Mouse (Mus musculus) kidney, embryonic 16.5 days (tissue): ENCODE measurements at regions not wholly inside any gene's neighbourhood (a gene's known extent, or its start where the extent isn't known, plus 50 kb on each side); places are given as distances from the start of the nearest gene placed in this dataset.

Experiments used
- ATAC-seq: fragments of 200-750 bp; cut with Nextera tagmentation; 2 replicates; pipeline ENCODE4 v1.8.0; 2017; ENCODE audit warnings: moderate TSS enrichment; ENCODE audit not compliant: low FRiP score, low TSS enrichment
- H3K27ac ChIP-seq: fragments of 300-500 bp; sonication (generic); 2 replicates; pipeline ENCODE4 v1.5.1; 2014; ENCODE audit warnings: low read length
- H3K27me3 ChIP-seq: fragments of 300-500 bp; sonication (generic); 2 replicates; pipeline ENCODE4 v1.6.1; 2014; ENCODE audit warnings: low read length, control low read depth, mixed read lengths; ENCODE audit not compliant: insufficient read depth
- H3K36me3 ChIP-seq: fragments of 300-500 bp; sonication (generic); 2 replicates; pipeline ENCODE4 v1.6.1; 2014; ENCODE audit warnings: low read length, control low read depth, mixed read lengths; ENCODE audit not compliant: insufficient read depth
- H3K4me1 ChIP-seq: fragments of 300-500 bp; sonication (generic); 2 replicates; pipeline ENCODE4 v1.6.1; 2014; ENCODE audit warnings: low read length, control low read depth, mixed read lengths; ENCODE audit not compliant: insufficient read depth
- H3K4me2 ChIP-seq: fragments of 300-500 bp; sonication (generic); replicated peaks from 2 replicates; pipeline ENCODE4 v1.6.1; 2014; ENCODE audit warnings: low read depth, low read length
- H3K4me3 ChIP-seq: fragments of 300-500 bp; sonication (generic); 2 replicates; pipeline ENCODE4 v1.5.1; 2014; ENCODE audit warnings: mild to moderate bottlenecking, low read length
- H3K9ac ChIP-seq: fragments of 300-500 bp; sonication (generic); replicated peaks from 2 replicates; pipeline ENCODE4 v1.6.1; 2014; ENCODE audit warnings: low read length
- H3K9me3 ChIP-seq: fragments of 300-500 bp; sonication (generic); 2 replicates; pipeline ENCODE4 v1.6.1; 2016; ENCODE audit warnings: low read length, control low read depth
- WGBS: fragments of 180-500 bp; shearing (Covaris S2); extraction: QIAGEN DNeasy Blood & Tissue Kit; methylation state at CpG from one replicate; pipeline ENCODE4 v1.1.7; 2014; 5-methylcytosine and 5-hydroxymethylcytosine counted together

- no peak for ATAC-seq
- H3K36me3 ChIP-seq: no peaks in the 10 kb centered on the region
- 39% methylated on average over 3 of the region's 3 CpGs for WGBS
- H3K27ac ChIP-seq: no peak overlapping the region
- H3K9me3 ChIP-seq: no peaks in the 10 kb centered on the region
- H3K4me1 ChIP-seq: no peaks in the 10 kb centered on the region
- H3K4me3 ChIP-seq: no peak overlapping the region
- H3K9ac ChIP-seq: no peak overlapping the region
- H3K4me2 ChIP-seq: no peak overlapping the region
- no peaks in the 10 kb centered on the region for H3K27me3 ChIP-seq
These were observed 237.0 kb upstream of the Trib2 start for GRCm38 (mm10) chr12:16053735-16054134.

- Histone ChIP-seq H3K4me3 (no peak overlapping the region), H3K4me2 (no peak overlapping the region)
These were observed 236.3 kb upstream of the Trib2 start for GRCm38 (mm10) chr12:16052998-16053397.

GRCm38 (mm10) chr12:16052353-16052752, 235.6 kb upstream of the Trib2 start:
- 84% methylated on average over 3 of the region's 3 CpGs for WGBS
- Histone ChIP-seq H3K9me3 (no peaks in the 10 kb centered on the region), H3K4me1 (no peaks in the 10 kb centered on the region), H3K4me2 (no peak overlapping the region), H3K27ac (no peak overlapping the region), H3K27me3 (no peaks in the 10 kb centered on the region), H3K4me3 (no peak overlapping the region), H3K9ac (no peak overlapping the region), H3K36me3 (no peaks in the 10 kb centered on the region)
- ATAC-seq: no peak

More at GRCm38 (mm10) chr12:16052998-16053397, 236.3 kb upstream of the Trib2 start:
- Histone ChIP-seq H3K27me3 (no peaks in the 10 kb centered on the region), H3K9me3 (no peaks in the 10 kb centered on the region), H3K36me3 (no peaks in the 10 kb centered on the region), H3K9ac (no peak overlapping the region), H3K27ac (no peak overlapping the region), H3K4me1 (no peaks in the 10 kb centered on the region)
- 83% methylated on average over 1 of the region's 1 CpGs for WGBS
- ATAC-seq: no peak

GRCm38 (mm10) chr12:16051439-16051838, 234.7 kb upstream of the Trib2 start:
- no peaks in the 10 kb centered on the region for H3K9me3 ChIP-seq
- H3K4me3 ChIP-seq: no peak overlapping the region
- no peaks in the 10 kb centered on the region for H3K27me3 ChIP-seq
- 87% methylated on average over 2 of the region's 2 CpGs for WGBS
- H3K4me1 ChIP-seq: no peaks in the 10 kb centered on the region
- ATAC-seq: no peak
- H3K4me2 ChIP-seq: no peak overlapping the region
- no peaks in the 10 kb centered on the region for H3K36me3 ChIP-seq
- H3K9ac ChIP-seq: no peak overlapping the region
- H3K27ac ChIP-seq: no peak overlapping the region

GRCm38 (mm10) chr12:16049545-16049944, 232.8 kb upstream of the Trib2 start:
- H3K9ac ChIP-seq: no peak overlapping the region
- ATAC-seq: no peak
- WGBS: 81% methylated on average over 4 of the region's 4 CpGs
- H3K4me3 ChIP-seq: no peak overlapping the region
- H3K27ac ChIP-seq: no peak overlapping the region
- no peak overlapping the region for H3K4me2 ChIP-seq
- H3K4me1 ChIP-seq: no peaks in the 10 kb centered on the region
- no peaks in the 10 kb centered on the region for H3K36me3 ChIP-seq
- no peaks in the 10 kb centered on the region for H3K27me3 ChIP-seq
- no peaks in the 10 kb centered on the region for H3K9me3 ChIP-seq

- Histone ChIP-seq H3K36me3 (no peaks in the 10 kb centered on the region), H3K4me2 (no peak overlapping the region), H3K9ac (no peak overlapping the region), H3K4me1 (no peaks in the 10 kb centered on the region), H3K4me3 (no peak overlapping the region), H3K27ac (no peak overlapping the region), H3K9me3 (no peaks in the 10 kb centered on the region), H3K27me3 (no peaks in the 10 kb centered on the region)
- no peak for ATAC-seq
- WGBS: 93% methylated on average over 1 of the region's 1 CpGs
These were observed 229.9 kb upstream of the Trib2 start for GRCm38 (mm10) chr12:16046643-16047042.

- no peaks in the 10 kb centered on the region for H3K27me3 ChIP-seq
- ATAC-seq: no peak
These were observed 229.2 kb upstream of the Trib2 start for GRCm38 (mm10) chr12:16045791-16046494.

GRCm38 (mm10) chr12:16043466-16044214, 226.9 kb upstream of the Trib2 start:
- 91% methylated on average over 8 of the region's 8 CpGs for WGBS
- H3K27me3 ChIP-seq: no peaks in the 10 kb centered on the region
- H3K36me3 ChIP-seq: no peaks in the 10 kb centered on the region
- no peak overlapping the region for H3K9ac ChIP-seq
- no peak overlapping the region for H3K4me3 ChIP-seq
- no peaks in the 10 kb centered on the region for H3K9me3 ChIP-seq
- no peak overlapping the region for H3K4me2 ChIP-seq
- no peaks in the 10 kb centered on the region for H3K4me1 ChIP-seq
- no peak for ATAC-seq
- H3K27ac ChIP-seq: no peak overlapping the region

More at GRCm38 (mm10) chr12:16045791-16046494, 229.2 kb upstream of the Trib2 start:
- no peaks in the 10 kb centered on the region for H3K4me1 ChIP-seq
- no peaks in the 10 kb centered on the region for H3K36me3 ChIP-seq
- no peaks in the 10 kb centered on the region for H3K9me3 ChIP-seq
- H3K4me2 ChIP-seq: no peak overlapping the region
- H3K9ac ChIP-seq: no peak overlapping the region
- no peak overlapping the region for H3K4me3 ChIP-seq
- WGBS: 63% methylated on average over 5 of the region's 5 CpGs
- no peak overlapping the region for H3K27ac ChIP-seq

GRCm38 (mm10) chr12:16042362-16042761, 225.6 kb upstream of the Trib2 start:
- no peak for ATAC-seq
- H3K9me3 ChIP-seq: no peaks in the 10 kb centered on the region
- H3K4me2 ChIP-seq: no peak overlapping the region
- H3K27me3 ChIP-seq: no peaks in the 10 kb centered on the region
- no peak overlapping the region for H3K4me3 ChIP-seq
- 82% methylated on average over 1 of the region's 1 CpGs for WGBS
- H3K27ac ChIP-seq: no peak overlapping the region
- H3K36me3 ChIP-seq: no peaks in the 10 kb centered on the region
- H3K9ac ChIP-seq: no peak overlapping the region
- H3K4me1 ChIP-seq: no peaks in the 10 kb centered on the region

GRCm38 (mm10) chr12:16041129-16041528, 224.4 kb upstream of the Trib2 start:
- no peak overlapping the region for H3K27ac ChIP-seq
- no peak for ATAC-seq
- H3K27me3 ChIP-seq: no peaks in the 10 kb centered on the region
- no peaks in the 10 kb centered on the region for H3K36me3 ChIP-seq
- no peaks in the 10 kb centered on the region for H3K9me3 ChIP-seq
- no peak overlapping the region for H3K9ac ChIP-seq
- no peak overlapping the region for H3K4me3 ChIP-seq
- H3K4me1 ChIP-seq: no peaks in the 10 kb centered on the region
- 57% methylated on average over 4 of the region's 4 CpGs for WGBS
- no peak overlapping the region for H3K4me2 ChIP-seq
